Mouse (Mus musculus) forebrain, embryonic 13.5 days (tissue): Measurements from ENCODE around the gene Myh7b. TPM values are rescaled to one million over a fixed set of nuclear protein-coding genes. Genes with fewer than 3 reads are reported as not detected.

ENCODE experiments used
- ATAC-seq: fragments of 200-750 bp; cut with Nextera tagmentation; 2 replicates; pipeline ENCODE4 v1.8.0; 2017
- H3K27ac ChIP-seq: fragments of 300-500 bp; sonication (generic); 2 replicates; pipeline ENCODE4 v1.5.1; 2015; ENCODE audit warnings: inconsistent platforms, mild to moderate bottlenecking, moderate library complexity
- H3K27me3 ChIP-seq: fragments of 300-500 bp; sonication (generic); 2 replicates; pipeline ENCODE4 v1.6.1; 2015; ENCODE audit warnings: mild to moderate bottlenecking, inconsistent platforms
- H3K36me3 ChIP-seq: fragments of 300-500 bp; sonication (generic); 2 replicates; pipeline ENCODE4 v1.6.1; 2015; ENCODE audit warnings: mild to moderate bottlenecking, inconsistent platforms; ENCODE audit not compliant: poor library complexity, severe bottlenecking
- H3K4me1 ChIP-seq: fragments of 300-500 bp; sonication (generic); 2 replicates; pipeline ENCODE4 v1.6.1; 2015; ENCODE audit warnings: inconsistent platforms
- H3K4me2 ChIP-seq: fragments of 300-500 bp; sonication (generic); 2 replicates; pipeline ENCODE4 v1.6.1; 2015; ENCODE audit warnings: inconsistent platforms, mild to moderate bottlenecking, moderate library complexity
- H3K4me3 ChIP-seq: fragments of 300-500 bp; sonication (generic); 2 replicates; pipeline ENCODE4 v1.5.1; 2015; ENCODE audit warnings: mild to moderate bottlenecking, inconsistent platforms
- H3K9ac ChIP-seq: fragments of 300-500 bp; sonication (generic); 2 replicates; pipeline ENCODE4 v1.6.1; 2015; ENCODE audit warnings: mild to moderate bottlenecking, inconsistent platforms
- H3K9me3 ChIP-seq: fragments of 300-500 bp; sonication (generic); replicated peaks from 2 replicates; pipeline ENCODE4 v1.6.1; 2016; ENCODE audit warnings: inconsistent platforms
- WGBS: fragments of 180-500 bp; shearing (Covaris S2); methylation state at CpG from one replicate; pipeline ENCODE4 v1.1.7; 2015; 5-methylcytosine and 5-hydroxymethylcytosine counted together
- polyA plus RNA-seq: library from polyadenylated mRNA; unstranded; fragments of >200 nt; fragmentation: Nextera tagmentation; extraction: Ambion mirVana; gene quantifications from 2 replicates; pipeline ENCODE4 v1.2.1, GENCODE M21; 2015

Gene Myh7b
- polyA plus RNA-seq, 1 experiment from 2014 or later = 0.61 TPM

DNA sequence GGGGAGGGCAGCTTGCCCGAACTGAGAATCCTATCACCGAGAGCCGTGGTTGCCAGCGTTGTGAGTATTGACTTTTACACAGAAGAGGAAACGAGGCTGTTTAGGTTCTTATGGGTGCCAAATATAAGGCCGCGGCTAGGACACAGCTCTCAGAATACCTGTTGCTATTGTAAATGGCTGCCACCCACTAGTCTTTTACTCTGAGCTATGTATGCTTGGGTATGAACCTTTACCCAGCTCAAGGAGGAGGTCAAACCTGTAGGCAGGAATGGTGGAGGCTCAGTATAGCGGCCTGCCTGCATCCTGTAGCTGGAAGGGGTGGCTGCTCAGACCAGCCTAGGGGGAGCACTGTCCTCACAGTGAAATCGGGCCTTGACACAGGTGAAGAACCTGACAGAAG, 17.1 kb downstream of the Myh7b start:
- ATAC-seq = no peak
- Histone ChIP-seq H3K36me3 (peaks cover 19% of the 10 kb centered on the region), H3K4me3 (no peak overlapping the region), H3K27ac (no peak overlapping the region), H3K27me3 (peaks cover 58% of the 10 kb centered on the region), H3K9me3 (no peaks in the 10 kb centered on the region), H3K9ac (no peak overlapping the region), H3K4me2 (no peak overlapping the region), H3K4me1 (peaks cover 28% of the 10 kb centered on the region)
- WGBS = 88% methylated on average over 9 of the region's 9 CpGs

DNA sequence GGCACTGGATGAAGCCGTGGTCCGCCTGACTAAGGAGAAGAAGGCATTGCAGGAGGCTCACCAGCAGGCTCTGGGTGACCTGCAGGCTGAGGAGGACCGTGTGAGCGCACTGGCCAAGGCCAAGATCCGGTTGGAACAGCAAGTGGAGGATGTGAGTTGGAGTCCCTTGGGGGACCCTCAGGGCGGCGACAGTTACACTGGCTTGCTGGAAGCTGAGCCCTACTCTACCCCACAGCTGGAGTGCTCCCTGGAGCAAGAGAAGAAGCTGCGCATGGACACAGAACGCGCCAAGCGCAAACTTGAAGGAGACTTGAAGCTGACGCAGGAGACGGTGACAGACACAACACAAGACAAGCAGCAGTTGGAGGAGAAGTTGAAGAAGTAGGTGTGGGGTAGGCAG, 17.5 kb downstream of the Myh7b start:
- no peaks in the 10 kb centered on the region for H3K9me3 ChIP-seq
- no peak for ATAC-seq
- H3K27me3 ChIP-seq = peaks cover 62% of the 10 kb centered on the region
- H3K36me3 ChIP-seq = peaks cover 23% of the 10 kb centered on the region
- H3K27ac ChIP-seq = no peak overlapping the region
- no peak overlapping the region for H3K4me3 ChIP-seq
- peak overlapping the region; percentile 60; the same call in 1 of the 2 replicates for H3K9ac ChIP-seq
- peak overlapping the region; percentile 83; the same call in 1 of the 2 replicates for H3K4me2 ChIP-seq
- WGBS = 77% methylated on average over 13 of the region's 13 CpGs
- H3K4me1 ChIP-seq = peaks cover 28% of the 10 kb centered on the region

DNA sequence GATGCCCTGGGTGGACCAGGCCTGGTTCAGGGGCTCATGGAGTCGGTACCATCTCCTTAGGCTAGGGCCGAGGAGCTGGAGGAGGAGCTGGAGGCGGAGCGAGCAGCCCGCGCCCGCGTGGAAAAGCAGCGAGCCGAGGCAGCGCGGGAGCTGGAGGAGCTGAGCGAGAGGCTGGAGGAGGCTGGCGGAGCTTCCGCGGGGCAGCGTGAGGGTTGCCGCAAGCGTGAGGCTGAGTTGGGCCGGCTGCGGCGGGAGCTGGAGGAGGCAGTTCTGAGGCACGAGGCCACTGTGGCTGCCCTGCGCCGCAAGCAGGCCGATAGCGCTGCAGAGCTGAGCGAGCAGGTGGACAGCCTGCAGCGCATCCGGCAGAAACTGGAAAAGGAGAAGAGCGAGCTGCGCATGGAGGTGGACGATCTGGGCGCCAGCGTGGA, 18.2 kb downstream of the Myh7b start:
- peaks cover 28% of the 10 kb centered on the region for H3K4me1 ChIP-seq
- peak overlapping the region; percentile 83 for H3K4me2 ChIP-seq
- peak overlapping the region; percentile 38 for H3K4me3 ChIP-seq
- no peaks in the 10 kb centered on the region for H3K9me3 ChIP-seq
- peak overlapping the region; percentile 60 for H3K9ac ChIP-seq
- peaks cover 62% of the 10 kb centered on the region for H3K27me3 ChIP-seq
- ATAC-seq = peak; percentile 65
- peaks cover 30% of the 10 kb centered on the region for H3K36me3 ChIP-seq
- 2% methylated on average over 32 of the region's 35 CpGs for WGBS
- H3K27ac ChIP-seq = no peak overlapping the region

GRCm38 (mm10) chr2:155630153-155630552, 19.1 kb downstream of the Myh7b start:
- H3K27me3 ChIP-seq = peaks cover 62% of the 10 kb centered on the region
- H3K4me3 ChIP-seq = no peak overlapping the region
- H3K4me2 ChIP-seq = no peak overlapping the region; the same call in 1 of the 2 replicates
- H3K9me3 ChIP-seq = no peaks in the 10 kb centered on the region
- peaks cover 39% of the 10 kb centered on the region for H3K36me3 ChIP-seq
- 23% methylated on average over 20 of the region's 20 CpGs for WGBS
- ATAC-seq = no peak
- H3K27ac ChIP-seq = no peak overlapping the region
- no peak overlapping the region; the same call in 1 of the 2 replicates for H3K9ac ChIP-seq
- H3K4me1 ChIP-seq = peaks cover 28% of the 10 kb centered on the region

GRCm38 (mm10) chr2:155630590-155631416, 19.8 kb downstream of the Myh7b start:
- no peak for ATAC-seq
- WGBS = 17% methylated on average over 43 of the region's 43 CpGs
- peak overlapping the region; percentile 12; the same call in 1 of the 2 replicates for H3K9ac ChIP-seq
- peaks cover 46% of the 10 kb centered on the region for H3K36me3 ChIP-seq
- H3K27ac ChIP-seq = no peak overlapping the region
- no peak overlapping the region for H3K4me3 ChIP-seq
- peaks cover 28% of the 10 kb centered on the region for H3K4me1 ChIP-seq
- peaks cover 62% of the 10 kb centered on the region for H3K27me3 ChIP-seq
- no peak overlapping the region; the same call in 1 of the 2 replicates for H3K4me2 ChIP-seq
- H3K9me3 ChIP-seq = no peaks in the 10 kb centered on the region

- 71% methylated on average over 30 of the region's 30 CpGs for WGBS
- H3K4me2 ChIP-seq = no peak overlapping the region
- H3K9me3 ChIP-seq = no peaks in the 10 kb centered on the region
- no peak overlapping the region for H3K4me3 ChIP-seq
- no peak overlapping the region for H3K27ac ChIP-seq
- peaks cover 28% of the 10 kb centered on the region for H3K4me1 ChIP-seq
- H3K36me3 ChIP-seq = peaks cover 61% of the 10 kb centered on the region
- H3K27me3 ChIP-seq = peaks cover 60% of the 10 kb centered on the region
- ATAC-seq = no peak
- H3K9ac ChIP-seq = no peak overlapping the region
These were observed 21.3 kb downstream of the Myh7b start for GRCm38 (mm10) chr2:155632138-155632936.

GRCm38 (mm10) chr2:155633121-155633520, 22.1 kb downstream of the Myh7b start:
- peaks cover 52% of the 10 kb centered on the region for H3K27me3 ChIP-seq
- H3K4me2 ChIP-seq = no peak overlapping the region
- ATAC-seq = no peak
- peaks cover 69% of the 10 kb centered on the region for H3K36me3 ChIP-seq
- 66% methylated on average over 19 of the region's 19 CpGs for WGBS
- peaks cover 28% of the 10 kb centered on the region for H3K4me1 ChIP-seq
- H3K9ac ChIP-seq = no peak overlapping the region
- no peak overlapping the region for H3K27ac ChIP-seq
- no peak overlapping the region for H3K4me3 ChIP-seq
- no peaks in the 10 kb centered on the region for H3K9me3 ChIP-seq

- Histone ChIP-seq H3K9ac (no peak overlapping the region), H3K27me3 (peaks cover 46% of the 10 kb centered on the region), H3K4me2 (no peak overlapping the region), H3K27ac (no peak overlapping the region), H3K36me3 (peaks cover 75% of the 10 kb centered on the region), H3K4me3 (no peak overlapping the region), H3K4me1 (peaks cover 28% of the 10 kb centered on the region), H3K9me3 (no peaks in the 10 kb centered on the region)
- 88% methylated on average over 9 of the region's 9 CpGs for WGBS
- ATAC-seq = no peak
These were observed 22.7 kb downstream of the Myh7b start for GRCm38 (mm10) chr2:155633731-155634130.

GRCm38 (mm10) chr2:155634562-155634961, 23.6 kb downstream of the Myh7b start:
- no peak for ATAC-seq
- H3K9me3 ChIP-seq = no peaks in the 10 kb centered on the region
- H3K27me3 ChIP-seq = peaks cover 39% of the 10 kb centered on the region
- no peak overlapping the region for H3K27ac ChIP-seq
- H3K9ac ChIP-seq = no peak overlapping the region
- no peak overlapping the region for H3K4me2 ChIP-seq
- 95% methylated on average over 8 of the region's 8 CpGs for WGBS
- no peak overlapping the region for H3K4me3 ChIP-seq
- peaks cover 20% of the 10 kb centered on the region for H3K4me1 ChIP-seq
- H3K36me3 ChIP-seq = peaks cover 82% of the 10 kb centered on the region

DNA sequence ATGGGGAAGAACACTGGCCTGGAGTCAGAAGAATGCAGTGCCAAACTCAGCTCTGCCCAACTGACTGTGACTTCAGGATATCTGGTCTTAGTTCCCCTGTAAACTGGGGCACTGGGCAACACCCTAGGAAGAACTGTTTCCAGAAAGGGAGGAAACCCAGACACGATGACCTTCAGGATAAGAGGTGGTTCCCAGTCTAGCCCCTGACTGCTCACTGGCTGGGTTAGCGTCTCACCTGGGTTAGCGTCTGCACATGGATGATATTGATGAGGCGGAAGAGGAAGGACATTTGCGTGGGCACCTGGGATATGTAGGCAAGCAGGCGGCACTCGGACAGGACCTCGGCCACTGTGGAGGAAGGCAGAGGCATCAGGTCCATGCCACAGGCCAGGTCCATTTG, 24.9 kb downstream of the Myh7b start:
- H3K4me3 ChIP-seq = no peak overlapping the region
- no peak for ATAC-seq
- 94% methylated on average over 8 of the region's 8 CpGs for WGBS
- H3K4me2 ChIP-seq = no peak overlapping the region
- no peak overlapping the region for H3K27ac ChIP-seq
- H3K36me3 ChIP-seq = peaks cover 96% of the 10 kb centered on the region
- H3K9me3 ChIP-seq = no peaks in the 10 kb centered on the region
- H3K27me3 ChIP-seq = peaks cover 25% of the 10 kb centered on the region
- no peak overlapping the region for H3K9ac ChIP-seq
- peaks cover 13% of the 10 kb centered on the region for H3K4me1 ChIP-seq

DNA sequence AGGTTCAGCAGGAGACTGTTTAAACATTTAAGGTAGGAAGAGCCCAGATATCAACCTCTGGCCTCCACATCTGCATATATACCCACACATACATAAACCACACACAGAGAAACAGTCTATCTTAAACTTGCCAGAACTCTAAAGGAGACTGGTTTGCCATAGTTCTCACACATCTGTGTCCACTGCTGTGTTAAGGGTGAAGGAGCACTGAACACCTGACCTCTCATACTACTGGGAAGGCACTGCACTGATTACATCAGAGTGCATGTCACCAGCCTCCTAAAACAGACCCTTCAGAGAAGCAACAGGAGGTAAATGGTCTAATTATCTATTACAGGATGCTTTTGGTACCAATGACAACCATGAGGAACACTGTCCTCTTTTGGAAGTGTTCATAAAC, 25.9 kb downstream of the Myh7b start:
- Histone ChIP-seq H3K4me1 (peaks cover 13% of the 10 kb centered on the region), H3K36me3 (peaks cover 99% of the 10 kb centered on the region), H3K4me2 (no peak overlapping the region), H3K4me3 (no peak overlapping the region), H3K9ac (no peak overlapping the region), H3K27me3 (peaks cover 16% of the 10 kb centered on the region), H3K9me3 (no peaks in the 10 kb centered on the region), H3K27ac (no peak overlapping the region)
- ATAC-seq = no peak

- Histone ChIP-seq H3K9ac (no peak overlapping the region), H3K4me2 (no peak overlapping the region), H3K4me1 (peaks cover 17% of the 10 kb centered on the region), H3K36me3 (peaks cover 99% of the 10 kb centered on the region), H3K27ac (no peak overlapping the region), H3K27me3 (peaks cover 10% of the 10 kb centered on the region), H3K9me3 (no peaks in the 10 kb centered on the region), H3K4me3 (no peak overlapping the region)
- no peak for ATAC-seq
- WGBS = 87% methylated on average over 4 of the region's 4 CpGs
These were observed 26.4 kb downstream of the Myh7b start for GRCm38 (mm10) chr2:155637411-155637810.
